Mouse (Mus musculus) CH12.LX (cell line): ENCODE results near the gene Cdkl3. TPM values are rescaled to one million over a fixed set of nuclear protein-coding genes. Genes with fewer than 3 reads are reported as not detected.

Experiments
- DNase-seq: peaks from one replicate; pipeline ENCODE4 v3.0.0-alpha.2; 2013; ENCODE audit errors: extremely low read depth
- H3K27ac ChIP-seq: 2 replicates; pipeline ENCODE4 v1.5.1; 2012; ENCODE audit warnings: low read depth, mild to moderate bottlenecking, control low read depth, moderate library complexity; ENCODE audit not compliant: insufficient read depth
- H3K27me3 ChIP-seq: replicated peaks from 2 replicates; pipeline ENCODE3; 2012; ENCODE audit warnings: inconsistent platforms
- H3K36me3 ChIP-seq, 2 experiments: replicated peaks in 1 of 2; 2 replicates each; pipeline versions ENCODE3 to v1.6.1; 2012; ENCODE audit warnings: inconsistent platforms in 1 of 2, low read length in 1 of 2, mild to moderate bottlenecking in 1 of 2, mixed read lengths in 1 of 2, moderate library complexity in 1 of 2; ENCODE audit not compliant: control insufficient read depth in 1 of 2, insufficient read depth in 1 of 2
- H3K4me1 ChIP-seq, 2 experiments: 2 replicates each; pipeline ENCODE4 v1.6.1; 2012; ENCODE audit warnings: inconsistent platforms in 1 of 2, moderate library complexity in 1 of 2; ENCODE audit not compliant: insufficient read depth in 2 of 2, control insufficient read depth in 1 of 2
- H3K4me2 ChIP-seq: 2 replicates; pipeline ENCODE4 v1.6.1; 2012; ENCODE audit warnings: low read depth, mild to moderate bottlenecking, control low read depth; ENCODE audit not compliant: poor library complexity, insufficient read depth, severe bottlenecking
- H3K4me3 ChIP-seq, 3 experiments: fragments of 150-350 bp in 1 of 3; sonication (generic) in 1 of 3; replicated peaks in 1 of 3; 2 replicates each; pipeline versions ENCODE3 to v1.5.1; 2011 to 2012; ENCODE audit warnings: low read depth in 2 of 3, low read length in 2 of 3, mild to moderate bottlenecking in 2 of 3, moderate library complexity in 2 of 3, control low read depth in 1 of 3, improper control_type of control experiment in 1 of 3, inconsistent platforms in 1 of 3, mixed read lengths in 1 of 3; ENCODE audit not compliant: poor library complexity in 1 of 3
- H3K79me2 ChIP-seq: replicated peaks from 2 replicates; pipeline ENCODE4 v1.6.1; 2012; ENCODE audit warnings: mild to moderate bottlenecking, moderate library complexity; ENCODE audit not compliant: control insufficient read depth, poor library complexity, insufficient read depth, severe bottlenecking; ENCODE audit errors: extremely low read depth
- H3K9ac ChIP-seq: 2 replicates; pipeline ENCODE4 v1.6.1; 2012; ENCODE audit warnings: low read depth, mild to moderate bottlenecking, control low read depth, moderate library complexity; ENCODE audit not compliant: insufficient read depth
- H3K9me3 ChIP-seq: replicated peaks from 2 replicates; pipeline ENCODE3; 2012; ENCODE audit warnings: low read length, inconsistent platforms, mixed read lengths
- CTCF ChIP-seq, 2 experiments: IDR thresholded peaks in 1 of 2; conservative IDR thresholded peaks in 1 of 2; 2 replicates each; pipeline ENCODE4 v1.5.1; 2011 to 2012; ENCODE audit warnings: low read depth in 2 of 2, low read length in 2 of 2, improper control_type of control experiment in 1 of 2, inconsistent platforms in 1 of 2, mild to moderate bottlenecking in 1 of 2, moderate library complexity in 1 of 2
- E2F4 ChIP-seq: IDR thresholded peaks from 2 replicates; pipeline ENCODE4 v1.6.1; 2011; ENCODE audit warnings: low read depth, low read length, improper control_type of control experiment; ENCODE audit not compliant: insufficient replicate concordance
- ELF1 ChIP-seq: IDR thresholded peaks from 2 replicates; pipeline ENCODE4 v1.6.1; 2014; ENCODE audit warnings: low read depth, mild to moderate bottlenecking, inconsistent platforms, low read length, improper control_type of control experiment
- GABPA ChIP-seq: IDR thresholded peaks from 2 replicates; pipeline ENCODE4 v1.6.1; 2012; ENCODE audit warnings: low read depth, low read length, improper control_type of control experiment, inconsistent platforms; ENCODE audit not compliant: insufficient replicate concordance
- KAT2A ChIP-seq: IDR thresholded peaks from 2 replicates; pipeline ENCODE4 v1.6.1; 2012; ENCODE audit warnings: low read length, improper control_type of control experiment, inconsistent platforms; ENCODE audit not compliant: insufficient replicate concordance
- MAFK ChIP-seq: IDR thresholded peaks from 2 replicates; pipeline ENCODE4 v1.6.1; 2011; ENCODE audit warnings: low read length, improper control_type of control experiment; ENCODE audit not compliant: insufficient replicate concordance
- MAX ChIP-seq: IDR thresholded peaks from 2 replicates; pipeline ENCODE4 v1.6.1; 2011; ENCODE audit warnings: low read length, improper control_type of control experiment
- MAZ ChIP-seq: IDR thresholded peaks from 2 replicates; pipeline ENCODE4 v1.6.1; 2012; ENCODE audit warnings: low read depth, mild to moderate bottlenecking, inconsistent platforms, low read length, improper control_type of control experiment, moderate library complexity
- MYC ChIP-seq: IDR thresholded peaks from 2 replicates; pipeline ENCODE4 v1.6.1; 2011; ENCODE audit warnings: low read depth, mild to moderate bottlenecking, improper control_type of control experiment, low read length
- NRF1 ChIP-seq: IDR thresholded peaks from 2 replicates; pipeline ENCODE4 v1.6.1; 2014; ENCODE audit warnings: low read depth, mild to moderate bottlenecking, inconsistent platforms, low read length, improper control_type of control experiment, moderate library complexity
- POLR2A ChIP-seq: IDR thresholded peaks from 2 replicates; pipeline ENCODE4 v1.6.1; 2011; ENCODE audit warnings: low read depth, mild to moderate bottlenecking, improper control_type of control experiment, low read length
- POLR2AphosphoS2 ChIP-seq: IDR thresholded peaks from 2 replicates; pipeline ENCODE4 v1.6.1; 2011; ENCODE audit warnings: low read depth, low read length, improper control_type of control experiment
- RAD21 ChIP-seq: IDR thresholded peaks from 2 replicates; pipeline ENCODE4 v1.6.1; 2011; ENCODE audit warnings: low read depth, mild to moderate bottlenecking, low read length, improper control_type of control experiment, moderate library complexity
- RCOR1 ChIP-seq: conservative IDR thresholded peaks from 2 replicates; pipeline ENCODE4 v1.6.1; 2012; ENCODE audit warnings: low read depth, mild to moderate bottlenecking, inconsistent platforms, low read length, improper control_type of control experiment
- SIN3A ChIP-seq: IDR thresholded peaks from 2 replicates; pipeline ENCODE4 v1.6.1; 2012; ENCODE audit warnings: low read length, improper control_type of control experiment, inconsistent platforms
- UBTF ChIP-seq: IDR thresholded peaks from 2 replicates; pipeline ENCODE4 v1.6.1; 2012; ENCODE audit warnings: low read depth, mild to moderate bottlenecking, inconsistent platforms, low read length, improper control_type of control experiment, moderate library complexity
- USF2 ChIP-seq: conservative IDR thresholded peaks from 2 replicates; pipeline ENCODE4 v1.6.1; 2011; ENCODE audit warnings: low read depth, low read length, improper control_type of control experiment
- ZMIZ1 ChIP-seq: IDR thresholded peaks from 2 replicates; pipeline ENCODE4 v1.6.1; 2012; ENCODE audit warnings: low read depth, mild to moderate bottlenecking, inconsistent platforms, low read length, improper control_type of control experiment
- dilution Hi-C: fragments of 300-500 bp; cut with MboI; formaldehyde crosslinking; loops from 2 replicates; pipeline ENCODE4 v1.14.3; 2020; ENCODE audit warnings: low sequenced_read_pairs; ENCODE audit not compliant: extremely low pct_unique_long_range_greater_than_20kb, extremely low pct_ligation_motif_present
- in situ Hi-C: fragments of 300-500 bp; cut with MboI; formaldehyde crosslinking; loops from 3 replicates; pipeline ENCODE4 v1.14.3; 2019; ENCODE audit warnings: low sequenced_read_pairs, low pct_ligation_motif_present, low pct_unique_long_range_greater_than_20kb, mixed read lengths
- polyA plus RNA-seq: library from polyadenylated mRNA; unstranded; fragments of >175 nt; gene quantifications from 2 replicates; pipeline ENCODE4 v1.2.1, GENCODE M21; 2012; ENCODE audit warnings: low read depth; ENCODE audit not compliant: insufficient read length
- total RNA-seq, 2 experiments: library from RNA; depleted of rRNA; stranded (reverse); fragments of 300-350 nt in 1 of 2; fragments of >200 nt in 1 of 2; gene quantifications; 2 replicates each; pipeline ENCODE4 v1.2.3; 2012 to 2014

The Cdkl3 gene
- total and polyA plus RNA-seq, 3 experiments = 4.4 to 9.7 (median 8.0) TPM

DNA sequence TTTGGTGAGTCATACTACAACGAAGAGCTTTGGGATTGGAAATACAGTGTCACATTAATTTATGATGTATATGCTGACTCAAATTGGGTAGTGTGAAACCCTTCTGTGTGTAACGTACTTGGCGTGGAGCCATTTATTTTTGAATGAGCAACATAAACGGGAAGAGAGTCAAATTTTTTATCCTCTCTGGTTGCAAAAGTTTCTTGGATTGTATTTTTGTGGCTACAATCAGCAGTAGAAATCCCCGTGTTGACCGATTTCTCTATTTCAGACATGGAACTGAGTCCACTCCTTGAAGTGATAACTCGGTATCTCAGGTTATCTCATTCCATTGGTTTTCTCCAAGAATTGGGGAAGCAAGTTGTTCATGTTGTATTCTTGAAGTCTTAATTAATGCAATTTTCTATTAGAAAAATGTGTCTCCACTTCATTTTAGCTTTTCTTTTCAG is 95.8 kb downstream of the Cdkl3 start (continued):
- 0 out of 2 replicates have a peak, but pooled peaks have one; percentile 31 for TF ChIP-seq E2F4
- TF ChIP-seq UBTF = 0 out of 2 replicates have a peak, but pooled peaks have one; percentile 46
- no peak for TF ChIP-seq MAZ
- TF ChIP-seq MAFK = no peak
- TF ChIP-seq, all 38 proteins: peak for 8

DNA sequence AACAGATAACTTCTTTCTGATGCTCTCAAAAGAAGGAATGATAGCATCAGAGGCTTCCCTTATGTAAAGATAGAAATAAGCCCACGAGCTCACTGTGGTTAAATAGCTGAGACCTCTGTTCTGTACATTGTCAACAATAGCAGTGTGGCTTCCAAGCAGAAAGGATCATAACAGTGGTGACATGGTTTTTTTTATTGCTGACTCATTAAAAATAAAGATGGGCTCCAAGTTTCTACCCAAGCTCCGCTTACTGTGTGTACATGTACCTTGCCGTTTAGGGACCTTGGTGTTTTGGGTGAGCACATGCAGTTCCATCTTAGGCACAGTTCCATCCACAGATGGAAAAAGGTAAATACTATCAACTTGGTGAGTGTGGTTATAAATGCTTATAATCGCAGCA is 99.0 kb downstream of the Cdkl3 start:
- Histone ChIP-seq H3K9me3 (no peaks in the 10 kb centered on the region), H3K9ac (no peak overlapping the region), H3K4me3 (no peak overlapping the region), H3K4me1 (peaks cover 21 to 67% of the 10 kb centered on the region in 2 experiments), H3K79me2 (peaks cover 92% of the 10 kb centered on the region), H3K4me2 (0 out of 2 replicates have a peak overlapping the region, but pooled peaks have one; percentile 14), H3K27ac (no peak overlapping the region)
- dilution Hi-C loops = no loop called here
- in situ Hi-C loops = no loop called here
- no peak for TF ChIP-seq CTCF (conservative IDR thresholded peaks at IDR 0.05 in 1 of 2, IDR thresholded peaks at IDR 0.05 in 1 of 2; ENCODE audit: low read depth in 2 of 2, low read length in 2 of 2)
- no peak for TF ChIP-seq MYC
- TF ChIP-seq MAFK = peak; percentile 95
- TF ChIP-seq RAD21 = no peak
- no peak for TF ChIP-seq USF2
- TF ChIP-seq ELF1 = no peak
- TF ChIP-seq, all 38 proteins: peak for 1
- H3K27me3 ChIP-seq = no peaks in the 10 kb centered on the region
- peaks cover 8 to 47% of the 10 kb centered on the region in 2 experiments for H3K36me3 ChIP-seq
- no peak for DNase-seq

DNA sequence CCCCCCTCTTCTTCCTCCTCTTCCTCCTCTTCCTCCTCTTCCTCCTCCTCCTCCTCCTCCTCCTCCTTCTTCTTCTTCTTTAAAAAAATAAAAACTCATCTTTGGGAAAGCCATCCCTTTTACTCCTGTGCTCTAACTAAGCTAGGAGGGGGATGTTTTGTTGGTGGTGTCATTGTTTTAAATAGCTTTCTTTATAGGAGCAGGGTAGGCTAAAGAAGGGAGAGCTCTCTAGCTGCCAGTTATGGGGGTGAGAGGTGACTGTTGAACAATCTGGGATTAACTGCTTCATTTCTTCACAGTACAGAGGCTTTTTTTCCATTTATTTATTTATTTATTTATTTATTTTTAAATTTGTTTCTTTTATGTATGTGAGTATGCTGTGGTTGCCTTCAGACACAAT is 101.5 kb downstream of the Cdkl3 start:
- Histone ChIP-seq H3K9ac (no peak overlapping the region), H3K27ac (no peak overlapping the region), H3K79me2 (peaks cover 98% of the 10 kb centered on the region), H3K4me3 (no peak overlapping the region), H3K4me2 (no peak overlapping the region), H3K4me1 (peaks cover 26 to 80% of the 10 kb centered on the region in 2 experiments), H3K27me3 (no peaks in the 10 kb centered on the region), H3K9me3 (no peaks in the 10 kb centered on the region), H3K36me3 (peaks cover 8 to 56% of the 10 kb centered on the region in 2 experiments)
- in situ Hi-C loops (no loop called here), dilution Hi-C loops (no loop called here)
- no peak for TF ChIP-seq NRF1
- TF ChIP-seq RCOR1 = no peak
- no peak for TF ChIP-seq SIN3A
- TF ChIP-seq MAX = no peak
- no peak for TF ChIP-seq POLR2AphosphoS2
- no peak for TF ChIP-seq KAT2A
- TF ChIP-seq CTCF (conservative IDR thresholded peaks at IDR 0.05 in 1 of 2, IDR thresholded peaks at IDR 0.05 in 1 of 2; ENCODE audit: low read depth in 2 of 2, low read length in 2 of 2) = no peak
- TF ChIP-seq E2F4 = no peak
- TF ChIP-seq GABPA = no peak
- no peak for TF ChIP-seq POLR2A
- TF ChIP-seq ZMIZ1 = no peak
- DNase-seq = no peak
